Mouse (Mus musculus) bone marrow macrophage, adult 2 months (primary cell): Measurements from ENCODE around the gene Dnase1.

Experiments
- CTCF ChIP-seq: IDR thresholded peaks from 2 replicates; pipeline ENCODE4 v1.5.1; 2012; ENCODE audit warnings: low read depth, mild to moderate bottlenecking, low read length, moderate library complexity
- POLR2A ChIP-seq: IDR thresholded peaks from 2 replicates; pipeline ENCODE4 v1.6.1; 2012; ENCODE audit warnings: mild to moderate bottlenecking, low read depth, low read length, borderline replicate concordance

GRCm38 (mm10) chr16:3988410-3988809, 48.3 kb upstream of the Dnase1 start:
- no peak for TF ChIP-seq CTCF
- TF ChIP-seq POLR2A: no peak
